Mouse (Mus musculus): ENCODE measurements around the gene Cnn2. TPM values are rescaled to one million over a fixed set of nuclear protein-coding genes. Genes with fewer than 3 reads are reported as not detected.

Gene Cnn2
- polyA plus RNA-seq, 1 experiment from 2014 or later = 221 TPM

GRCm38 (mm10) chr10:79997819-79998218, 9.4 kb downstream of the Cnn2 start:
- Histone ChIP-seq H3K4me1 (replicated peaks; ENCODE audit: control insufficient read depth, insufficient read depth, low read length) (peaks cover 4% of the 10 kb centered on the region), H3K36me3 (ENCODE audit: control insufficient read depth, insufficient read depth, low read length) (no peaks in the 10 kb centered on the region), H3K9me3 (ENCODE audit: control insufficient read depth, low read length) (no peaks in the 10 kb centered on the region), H3K27me3 (ENCODE audit: control insufficient read depth, insufficient read depth, low read length) (peaks cover 19% of the 10 kb centered on the region), H3K27ac (ENCODE audit: low read depth, low read length) (peak overlapping the region; percentile 58), H3K9ac (ENCODE audit: low read depth, low read length) (peak overlapping the region; percentile 45; the same call in 1 of the 2 replicates), H3K4me2 (replicated peaks; ENCODE audit: low read depth, low read length) (peak overlapping the region; percentile 66), H3K4me3 (ENCODE audit: low read depth, low read length) (peak overlapping the region; percentile 46)
- DNase-seq (ENCODE audit: low spot score) (no peak), ATAC-seq (ENCODE audit: low FRiP score) (peak; percentile 26)
- 12% methylated on average over 15 of the region's 15 CpGs for WGBS

- ATAC-seq (ENCODE audit: low FRiP score) (no peak), DNase-seq (ENCODE audit: low spot score) (no peak)
- no peaks in the 10 kb centered on the region for H3K9me3 ChIP-seq (ENCODE audit: control insufficient read depth, low read length)
- no peaks in the 10 kb centered on the region for H3K36me3 ChIP-seq (ENCODE audit: control insufficient read depth, insufficient read depth, low read length)
- no peak overlapping the region for H3K4me3 ChIP-seq (ENCODE audit: low read depth, low read length)
- peaks cover 4% of the 10 kb centered on the region for H3K4me1 ChIP-seq (replicated peaks; ENCODE audit: control insufficient read depth, insufficient read depth, low read length)
- H3K4me2 ChIP-seq (replicated peaks; ENCODE audit: low read depth, low read length) = no peak overlapping the region
- H3K27ac ChIP-seq (ENCODE audit: low read depth, low read length) = no peak overlapping the region
- peaks cover 26% of the 10 kb centered on the region for H3K27me3 ChIP-seq (ENCODE audit: control insufficient read depth, insufficient read depth, low read length)
- WGBS = 66% methylated on average over 9 of the region's 9 CpGs
- no peak overlapping the region for H3K9ac ChIP-seq (ENCODE audit: low read depth, low read length)
These were observed 13.6 kb downstream of the Cnn2 start for GRCm38 (mm10) chr10:80001945-80002344.

GRCm38 (mm10) chr10:80002829-80003228, 14.4 kb downstream of the Cnn2 start:
- Histone ChIP-seq H3K4me2 (replicated peaks; ENCODE audit: low read depth, low read length) (no peak overlapping the region), H3K4me1 (replicated peaks; ENCODE audit: control insufficient read depth, insufficient read depth, low read length) (peaks cover 4% of the 10 kb centered on the region), H3K27ac (ENCODE audit: low read depth, low read length) (no peak overlapping the region), H3K4me3 (ENCODE audit: low read depth, low read length) (no peak overlapping the region), H3K36me3 (ENCODE audit: control insufficient read depth, insufficient read depth, low read length) (no peaks in the 10 kb centered on the region), H3K27me3 (ENCODE audit: control insufficient read depth, insufficient read depth, low read length) (peaks cover 26% of the 10 kb centered on the region), H3K9me3 (ENCODE audit: control insufficient read depth, low read length) (no peaks in the 10 kb centered on the region), H3K9ac (ENCODE audit: low read depth, low read length) (no peak overlapping the region)
- WGBS = 20% methylated on average over 21 of the region's 21 CpGs
- no peak for DNase-seq (ENCODE audit: low spot score)
- ATAC-seq (ENCODE audit: low FRiP score) = no peak

GRCm38 (mm10) chr10:80003374-80004232, 15.2 kb downstream of the Cnn2 start:
- Histone ChIP-seq H3K9ac (ENCODE audit: low read depth, low read length) (no peak overlapping the region), H3K9me3 (ENCODE audit: control insufficient read depth, low read length) (no peaks in the 10 kb centered on the region), H3K4me1 (replicated peaks; ENCODE audit: control insufficient read depth, insufficient read depth, low read length) (0 out of 2 replicates have a peak, but pooled peaks cover 2% of the 10 kb centered on the region), H3K27me3 (ENCODE audit: control insufficient read depth, insufficient read depth, low read length) (peaks cover 26% of the 10 kb centered on the region), H3K4me3 (ENCODE audit: low read depth, low read length) (no peak overlapping the region), H3K4me2 (replicated peaks; ENCODE audit: low read depth, low read length) (no peak overlapping the region), H3K27ac (ENCODE audit: low read depth, low read length) (no peak overlapping the region), H3K36me3 (ENCODE audit: control insufficient read depth, insufficient read depth, low read length) (0 out of 2 replicates have a peak, but pooled peaks cover 3% of the 10 kb centered on the region)
- 60% methylated on average over 9 of the region's 9 CpGs for WGBS
- DNase-seq (ENCODE audit: low spot score) = no peak
- ATAC-seq (ENCODE audit: low FRiP score) = no peak

- Histone ChIP-seq H3K4me2 (replicated peaks; ENCODE audit: low read depth, low read length) (no peak overlapping the region), H3K27me3 (ENCODE audit: control insufficient read depth, insufficient read depth, low read length) (peaks cover 26% of the 10 kb centered on the region), H3K9ac (ENCODE audit: low read depth, low read length) (no peak overlapping the region), H3K27ac (ENCODE audit: low read depth, low read length) (no peak overlapping the region), H3K4me3 (ENCODE audit: low read depth, low read length) (no peak overlapping the region), H3K4me1 (replicated peaks; ENCODE audit: control insufficient read depth, insufficient read depth, low read length) (0 out of 2 replicates have a peak, but pooled peaks cover 2% of the 10 kb centered on the region), H3K36me3 (ENCODE audit: control insufficient read depth, insufficient read depth, low read length) (0 out of 2 replicates have a peak, but pooled peaks cover 3% of the 10 kb centered on the region), H3K9me3 (ENCODE audit: control insufficient read depth, low read length) (no peaks in the 10 kb centered on the region)
- ATAC-seq (ENCODE audit: low FRiP score) (no peak), DNase-seq (ENCODE audit: low spot score) (no peak)
- 96% methylated on average over 8 of the region's 8 CpGs for WGBS
These were observed 15.9 kb downstream of the Cnn2 start for GRCm38 (mm10) chr10:80004233-80004705.

GRCm38 (mm10) chr10:80011740-80012139, 23.4 kb downstream of the Cnn2 start:
- H3K4me1 ChIP-seq (replicated peaks; ENCODE audit: control insufficient read depth, insufficient read depth, low read length) = no peaks in the 10 kb centered on the region
- H3K9ac ChIP-seq (ENCODE audit: low read depth, low read length) = no peak overlapping the region
- H3K27me3 ChIP-seq (ENCODE audit: control insufficient read depth, insufficient read depth, low read length) = peaks cover 37% of the 10 kb centered on the region
- no peak for ATAC-seq (ENCODE audit: low FRiP score)
- H3K9me3 ChIP-seq (ENCODE audit: control insufficient read depth, low read length) = peaks cover 3% of the 10 kb centered on the region; the same call in 1 of the 2 replicates
- DNase-seq (ENCODE audit: low spot score) = no peak
- H3K4me3 ChIP-seq (ENCODE audit: low read depth, low read length) = no peak overlapping the region
- no peak overlapping the region for H3K27ac ChIP-seq (ENCODE audit: low read depth, low read length)
- no peak overlapping the region for H3K4me2 ChIP-seq (replicated peaks; ENCODE audit: low read depth, low read length)
- H3K36me3 ChIP-seq (ENCODE audit: control insufficient read depth, insufficient read depth, low read length) = 0 out of 2 replicates have a peak, but pooled peaks cover 3% of the 10 kb centered on the region
- WGBS = 87% methylated on average over 6 of the region's 6 CpGs

- no peak overlapping the region for H3K27ac ChIP-seq (ENCODE audit: low read depth, low read length)
- no peak overlapping the region for H3K4me2 ChIP-seq (replicated peaks; ENCODE audit: low read depth, low read length)
- peaks cover 37% of the 10 kb centered on the region for H3K27me3 ChIP-seq (ENCODE audit: control insufficient read depth, insufficient read depth, low read length)
- WGBS = 24% methylated on average over 25 of the region's 25 CpGs
- ATAC-seq (ENCODE audit: low FRiP score) (no peak), DNase-seq (ENCODE audit: low spot score) (no peak)
- H3K4me3 ChIP-seq (ENCODE audit: low read depth, low read length) = no peak overlapping the region
- H3K4me1 ChIP-seq (replicated peaks; ENCODE audit: control insufficient read depth, insufficient read depth, low read length) = no peaks in the 10 kb centered on the region; the same call in 1 of the 2 replicates
- peaks cover 3% of the 10 kb centered on the region; the same call in 1 of the 2 replicates for H3K9me3 ChIP-seq (ENCODE audit: control insufficient read depth, low read length)
- no peaks in the 10 kb centered on the region for H3K36me3 ChIP-seq (ENCODE audit: control insufficient read depth, insufficient read depth, low read length)
- H3K9ac ChIP-seq (ENCODE audit: low read depth, low read length) = no peak overlapping the region
These were observed 25.2 kb downstream of the Cnn2 start for GRCm38 (mm10) chr10:80013609-80014008.

- Histone ChIP-seq H3K4me1 (replicated peaks; ENCODE audit: control insufficient read depth, insufficient read depth, low read length) (peaks cover 9% of the 10 kb centered on the region; the same call in 1 of the 2 replicates), H3K4me2 (replicated peaks; ENCODE audit: low read depth, low read length) (no peak overlapping the region), H3K9me3 (ENCODE audit: control insufficient read depth, low read length) (peaks cover 3% of the 10 kb centered on the region; the same call in 1 of the 2 replicates), H3K9ac (ENCODE audit: low read depth, low read length) (no peak overlapping the region), H3K27ac (ENCODE audit: low read depth, low read length) (no peak overlapping the region), H3K36me3 (ENCODE audit: control insufficient read depth, insufficient read depth, low read length) (no peaks in the 10 kb centered on the region), H3K27me3 (ENCODE audit: control insufficient read depth, insufficient read depth, low read length) (peaks cover 45% of the 10 kb centered on the region), H3K4me3 (ENCODE audit: low read depth, low read length) (no peak overlapping the region)
- no peak for DNase-seq (ENCODE audit: low spot score)
- WGBS = 20% methylated on average over 28 of the region's 28 CpGs
- ATAC-seq (ENCODE audit: low FRiP score) = no peak
These were observed 26.3 kb downstream of the Cnn2 start for GRCm38 (mm10) chr10:80014484-80015290.

Data from hindbrain, embryonic 11.5 days (tissue).